Mouse (Mus musculus) heart, postnatal 25 days (tissue): Measurements from ENCODE around the gene Prtn3. TPM values are rescaled to one million over a fixed set of nuclear protein-coding genes. Genes with fewer than 3 reads are reported as not detected.

ENCODE experiments used
- DNase-seq: peaks from one replicate; pipeline ENCODE4 v3.0.0; 2022; ENCODE audit warnings: low spot score
- intact Hi-C: fragments of 180-260 bp; cut with DNase I; formaldehyde crosslinking; loops from one replicate; pipeline ENCODE4 v1.15.1; 2025
- total RNA-seq, 2 experiments: library from RNA; stranded (reverse); gene quantifications; 2 replicates each; pipeline ENCODE4 v1.2.3; 2021

The Prtn3 gene
- total RNA-seq, 2 experiments from 2014 or later = 0.44 TPM; not detected in 1

DNA sequence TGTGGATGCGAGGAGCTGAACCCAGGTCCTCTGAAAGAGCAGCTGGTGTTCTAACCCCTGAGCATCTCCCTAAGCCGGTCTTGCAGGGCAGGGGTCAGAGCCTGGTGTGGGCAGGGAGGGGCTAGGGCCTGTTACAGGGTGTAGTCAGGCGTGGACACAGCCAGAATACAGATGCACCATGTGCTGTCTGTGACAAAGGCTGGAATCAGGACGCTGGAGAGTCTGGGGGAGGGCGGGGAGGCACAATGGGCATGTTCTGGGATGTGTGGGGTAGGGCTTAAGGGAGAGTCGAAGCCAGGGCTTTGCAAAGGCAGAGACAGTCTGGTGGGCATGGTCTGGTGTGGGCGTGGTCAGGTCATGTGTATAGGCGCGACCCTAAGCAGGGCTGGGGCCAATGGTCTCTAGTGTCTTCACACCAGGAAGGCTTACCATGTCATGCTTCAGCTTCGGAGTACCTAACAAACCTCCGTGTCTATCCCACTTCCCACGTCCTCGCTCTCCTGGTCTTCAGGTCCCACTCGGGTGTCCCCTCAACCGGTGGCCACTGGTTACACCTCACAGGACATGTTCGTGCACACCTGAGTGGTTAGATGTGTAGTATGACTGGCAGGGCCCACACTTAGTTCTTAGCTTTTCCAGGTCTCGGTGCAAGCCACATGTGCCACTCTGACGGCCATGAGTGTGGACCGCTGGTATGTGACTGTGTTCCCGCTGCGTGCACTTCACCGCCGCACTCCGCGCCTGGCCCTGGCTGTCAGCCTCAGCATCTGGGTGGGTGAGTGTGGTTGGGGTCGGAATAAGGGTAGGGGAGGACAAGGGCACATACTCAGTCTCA, 46.0 kb downstream of the Prtn3 start:
- DNase-seq = no peak

DNA sequence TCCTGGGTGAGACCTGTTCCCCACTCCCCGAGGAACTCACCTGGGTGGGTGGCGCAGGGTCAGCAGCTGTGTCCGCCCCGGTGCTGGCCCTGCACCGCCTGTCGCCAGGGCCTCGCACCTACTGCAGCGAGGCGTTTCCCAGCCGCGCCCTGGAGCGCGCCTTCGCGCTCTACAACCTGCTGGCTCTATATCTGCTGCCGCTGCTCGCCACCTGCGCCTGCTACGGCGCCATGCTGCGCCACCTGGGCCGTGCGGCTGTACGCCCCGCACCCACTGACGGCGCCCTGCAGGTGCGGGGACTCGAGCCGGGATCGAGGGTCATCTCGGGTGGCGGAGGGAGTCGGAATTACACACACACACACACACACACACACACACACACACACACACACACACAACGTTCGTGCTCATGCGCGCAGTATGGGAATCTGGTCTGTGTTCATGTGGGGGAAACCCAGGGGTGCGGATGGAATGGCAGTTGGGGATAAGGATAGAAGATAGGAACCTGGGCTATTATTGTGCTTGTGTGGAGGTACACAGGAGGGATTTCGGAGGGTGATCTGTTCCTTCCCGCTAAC, 46.8 kb downstream of the Prtn3 start, which contains the start of gene R3hdm4:
Gene R3hdm4, minus strand, starts transcription at position 251 of the 578 bp plus-strand sequence.
- intact Hi-C loops = no loop called here
- DNase-seq = no peak

More for the DNA sequence above, 46.0 kb downstream of the Prtn3 start:
- intact Hi-C loops = no loop called here

DNA sequence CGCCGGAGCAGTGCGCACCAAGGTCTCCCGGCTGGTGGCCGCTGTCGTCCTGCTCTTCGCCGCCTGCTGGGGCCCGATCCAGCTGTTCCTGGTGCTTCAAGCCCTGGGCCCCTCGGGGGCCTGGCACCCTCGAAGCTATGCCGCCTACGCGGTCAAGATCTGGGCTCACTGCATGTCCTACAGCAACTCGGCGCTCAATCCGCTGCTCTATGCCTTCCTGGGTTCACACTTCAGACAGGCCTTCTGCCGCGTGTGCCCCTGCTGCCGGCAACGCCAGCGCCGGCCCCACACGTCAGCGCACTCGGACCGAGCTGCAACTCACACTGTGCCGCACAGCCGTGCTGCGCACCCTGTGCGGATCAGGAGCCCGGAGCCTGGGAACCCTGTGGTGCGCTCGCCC, 47.3 kb downstream of the Prtn3 start:
- no peak for DNase-seq
- intact Hi-C loops = no loop called here

DNA sequence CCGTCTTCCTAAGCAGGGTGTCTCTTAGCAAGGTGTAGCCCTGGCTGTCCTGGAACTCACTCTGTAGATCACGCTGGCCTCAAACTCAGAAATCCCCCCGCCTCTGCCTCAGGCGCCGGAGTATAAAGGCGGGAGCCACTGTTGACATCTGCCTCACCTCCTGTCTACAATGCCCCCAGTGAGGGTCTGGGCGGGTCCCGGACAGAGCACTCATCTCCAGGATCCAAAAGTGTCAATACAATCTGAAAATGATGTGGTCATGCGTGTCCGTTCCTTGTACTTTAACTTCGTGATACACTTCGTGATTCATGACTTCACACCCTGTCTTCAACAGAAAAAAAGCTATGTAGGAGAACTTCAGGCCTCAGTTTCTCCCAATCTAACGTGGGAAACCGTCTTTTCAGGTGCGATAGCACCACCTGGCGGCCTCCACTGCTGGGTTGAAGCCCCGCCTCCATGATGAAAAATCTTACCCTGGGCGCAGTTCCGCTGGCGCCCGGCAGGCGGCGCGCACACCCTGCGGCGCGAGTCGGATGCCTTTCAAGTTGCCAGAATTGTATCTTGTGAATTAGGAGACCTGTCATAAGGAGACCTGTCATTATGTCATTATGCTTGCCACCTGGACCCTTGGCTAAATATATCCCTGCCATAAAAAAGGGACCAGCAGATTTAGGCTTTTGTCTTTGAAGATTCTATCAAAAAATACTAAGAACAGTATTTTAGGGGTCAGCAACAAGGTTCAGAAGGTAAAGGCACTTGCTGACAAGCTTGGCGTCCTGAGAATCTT, 50.9 kb downstream of the Prtn3 start:
- DNase-seq = peak; percentile 77
- intact Hi-C loops = loop anchor here (1.0 to 2.0 kb wide), 4 partner anchors 33 to 90 kb away; no protein-coding TSS in a partner anchor

DNA sequence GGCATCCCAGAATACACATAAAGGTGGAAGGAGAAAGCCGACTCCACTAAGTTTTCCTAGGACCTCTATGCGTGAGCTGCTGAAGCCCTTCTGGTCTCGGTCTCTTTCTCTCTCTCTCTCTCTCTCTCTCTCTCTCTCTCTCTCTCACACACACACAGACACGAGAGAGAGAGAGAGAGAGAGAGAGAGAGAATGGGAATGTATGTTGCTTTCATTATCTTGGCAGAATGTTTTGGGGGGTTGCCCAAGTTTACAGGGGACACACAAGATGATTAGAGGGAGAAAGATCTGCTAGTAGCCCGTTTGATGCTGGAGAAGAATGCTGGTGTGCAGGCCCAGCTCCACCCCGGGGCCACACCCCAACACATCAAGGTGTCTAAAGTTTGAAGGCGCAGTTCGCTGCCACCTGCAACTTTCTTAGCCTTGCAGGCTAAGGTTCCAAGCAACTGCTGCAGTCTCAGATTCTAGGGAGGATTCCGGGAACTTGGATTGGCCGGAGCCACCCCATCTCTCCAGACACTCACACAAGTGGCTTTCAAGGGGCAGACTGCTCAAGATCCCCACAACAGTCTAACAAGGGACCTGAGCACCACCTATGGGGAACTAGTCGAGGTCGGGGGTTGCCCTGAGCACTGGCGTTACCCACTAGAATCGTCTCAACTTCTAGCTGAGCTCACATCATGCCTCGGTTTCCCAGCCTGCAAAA, 51.7 kb downstream of the Prtn3 start:
- intact Hi-C loops = loop anchor here (1.0 to 2.0 kb wide), 5 partner anchors 32 to 191 kb away; no protein-coding TSS in a partner anchor
- DNase-seq = no peak

DNA sequence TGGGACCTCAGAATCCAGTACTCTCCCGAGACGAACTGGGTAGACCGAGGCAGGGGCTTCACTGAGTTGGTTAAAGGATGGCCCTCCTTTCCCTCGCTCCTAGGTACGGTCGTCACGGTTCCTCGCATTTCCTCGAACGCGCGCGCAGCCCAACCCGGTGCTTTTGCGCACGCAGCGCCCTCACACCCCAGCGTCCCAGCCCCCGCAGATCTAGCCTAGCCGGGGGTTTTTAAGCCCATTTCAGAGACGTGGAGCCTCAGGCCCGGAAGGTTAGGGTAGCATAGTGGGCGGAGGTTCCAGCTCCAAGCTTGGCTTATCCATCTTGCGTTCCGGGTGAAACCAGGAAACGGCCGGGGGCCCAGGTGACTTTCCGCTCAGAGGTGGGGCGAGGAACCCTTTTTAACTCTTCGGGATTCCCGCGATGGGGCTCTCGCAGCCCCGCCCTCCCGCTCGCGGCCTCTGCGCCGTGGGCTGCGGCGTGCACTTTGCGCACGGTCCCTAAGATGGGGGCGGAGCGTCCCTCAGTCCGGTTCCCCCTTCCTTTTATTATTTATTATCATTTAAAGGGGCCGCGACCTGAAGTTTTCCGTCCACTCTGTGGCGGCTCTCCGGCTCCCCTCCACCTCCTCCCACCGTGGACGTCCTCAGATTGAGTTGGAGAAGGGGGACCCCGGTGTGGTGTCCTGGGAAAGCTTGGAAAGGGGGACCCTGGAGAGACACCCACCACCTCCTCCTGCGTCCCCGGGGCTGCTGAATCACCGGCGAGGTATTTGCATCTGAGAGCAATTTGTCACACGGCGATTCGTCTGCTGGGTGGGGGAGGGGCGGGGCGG, 52.4 kb downstream of the Prtn3 start, which contains the start of gene Arid3a:
Gene Arid3a, plus strand, starts transcription at position 553 of the 833 bp plus-strand sequence.
- peak; percentile 80 for DNase-seq
- intact Hi-C loops = loop anchor here (2.0 kb wide), 1 partner anchor 190 kb away; no protein-coding TSS in a partner anchor

DNA sequence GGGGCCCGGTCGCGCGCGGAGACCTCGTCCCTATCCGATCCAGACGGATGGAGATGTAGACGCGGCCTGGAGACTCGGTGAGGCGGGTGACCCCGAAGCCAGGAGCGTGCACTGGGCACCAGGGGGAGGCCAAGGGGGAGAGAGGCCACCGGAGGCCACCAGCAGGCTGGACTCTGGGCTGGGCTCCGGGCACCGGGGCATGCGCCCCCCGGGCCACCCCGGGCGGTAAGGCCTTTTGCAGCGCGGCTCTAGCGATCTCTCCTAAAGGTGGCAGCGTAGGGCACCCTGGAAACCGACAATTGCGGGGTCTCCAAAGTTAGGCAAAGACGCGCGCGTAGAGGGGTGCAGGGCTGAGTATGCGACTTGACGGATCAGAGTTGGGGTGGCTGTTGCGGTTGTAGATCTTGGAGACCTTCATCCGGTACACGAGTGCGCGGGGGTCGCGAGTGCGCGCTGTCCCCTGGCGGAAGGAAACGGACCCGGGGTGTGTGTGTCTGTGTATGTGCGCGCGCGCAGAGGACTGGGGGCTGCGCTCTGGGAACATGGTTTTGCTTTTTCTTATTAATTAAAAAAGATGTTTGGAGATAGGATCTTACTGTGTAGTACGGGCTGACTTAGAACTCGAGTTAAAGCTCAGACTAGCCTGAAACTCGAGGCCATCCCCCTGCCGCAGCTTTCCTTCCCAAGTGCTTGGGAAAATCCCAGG, 53.2 kb downstream of the Prtn3 start:
- intact Hi-C loops = loop anchor here (2.0 kb wide), 1 partner anchor 189 kb away; no protein-coding TSS in a partner anchor
- DNase-seq = no peak

DNA sequence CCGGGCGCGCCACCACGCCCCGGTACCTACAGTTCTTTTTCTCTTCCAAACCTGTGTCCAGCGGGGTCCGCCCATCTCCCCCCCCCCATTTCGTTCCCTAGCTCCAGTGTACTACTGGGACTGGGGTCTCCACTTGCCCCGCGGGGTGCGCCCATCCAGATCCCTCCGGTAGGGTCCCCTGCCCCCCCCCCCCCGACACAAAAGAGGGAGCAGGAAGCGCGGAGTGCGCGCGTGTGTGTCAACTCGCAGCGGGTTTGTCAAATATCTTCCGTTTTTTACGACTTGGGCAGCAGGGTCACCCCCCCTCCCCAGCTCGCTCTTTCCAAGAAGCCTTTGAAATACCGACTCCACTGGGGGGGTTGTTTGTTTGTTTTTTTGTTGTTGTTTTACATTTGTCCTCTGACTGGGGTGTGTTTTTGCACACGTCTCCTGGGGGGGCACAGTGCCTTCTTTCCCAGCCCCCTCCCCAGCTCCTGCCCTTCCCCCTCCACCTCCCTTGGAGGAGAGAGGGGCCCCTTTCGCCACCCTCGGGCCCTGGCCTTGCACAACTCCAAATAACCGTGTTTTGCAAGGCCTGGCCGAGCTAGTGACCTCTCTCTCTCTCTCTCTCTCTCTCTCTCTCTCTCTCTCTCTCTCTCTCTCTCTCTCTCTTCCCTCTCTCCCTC, 53.9 kb downstream of the Prtn3 start:
- intact Hi-C loops = no loop called here
- DNase-seq = no peak

DNA sequence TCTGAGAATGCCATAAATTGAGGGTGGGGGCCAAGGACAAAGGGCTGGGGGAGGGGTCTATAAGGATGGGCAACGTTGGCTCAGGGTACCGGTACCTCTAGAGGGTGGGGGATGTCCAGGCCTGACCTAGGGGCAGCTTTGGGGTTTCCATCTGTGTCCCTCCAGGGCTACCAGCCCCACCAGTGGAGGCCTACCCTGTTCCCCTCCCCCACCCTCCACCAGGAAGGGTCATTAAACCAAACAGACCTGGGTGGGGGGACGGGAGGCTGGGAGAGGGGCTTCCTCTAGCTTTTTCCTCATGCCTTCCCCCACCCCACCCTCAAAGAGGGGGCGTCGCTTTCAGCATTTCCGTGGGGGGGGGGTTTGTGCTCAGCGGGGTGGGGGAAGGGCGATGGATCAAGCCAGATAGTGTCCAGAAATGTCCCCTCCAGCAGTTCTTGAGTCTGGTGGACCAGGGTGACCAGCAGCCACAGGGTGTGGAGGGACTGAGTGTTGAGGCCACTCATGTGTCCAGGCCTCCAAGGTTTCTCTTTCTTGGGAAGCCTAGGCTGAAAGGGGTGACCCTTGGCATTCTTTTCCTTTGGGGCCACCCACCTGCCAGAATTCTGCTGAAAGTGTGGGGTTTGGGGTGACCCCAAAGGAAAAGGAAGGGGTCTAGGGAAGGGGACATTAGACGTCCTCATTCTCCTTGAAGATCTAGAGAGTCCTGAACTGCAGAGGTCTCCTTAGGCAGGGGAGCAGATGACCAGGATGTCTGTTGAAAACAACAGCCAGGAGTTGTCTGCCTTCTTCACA, 54.8 kb downstream of the Prtn3 start:
- intact Hi-C loops = no loop called here
- no peak for DNase-seq

DNA sequence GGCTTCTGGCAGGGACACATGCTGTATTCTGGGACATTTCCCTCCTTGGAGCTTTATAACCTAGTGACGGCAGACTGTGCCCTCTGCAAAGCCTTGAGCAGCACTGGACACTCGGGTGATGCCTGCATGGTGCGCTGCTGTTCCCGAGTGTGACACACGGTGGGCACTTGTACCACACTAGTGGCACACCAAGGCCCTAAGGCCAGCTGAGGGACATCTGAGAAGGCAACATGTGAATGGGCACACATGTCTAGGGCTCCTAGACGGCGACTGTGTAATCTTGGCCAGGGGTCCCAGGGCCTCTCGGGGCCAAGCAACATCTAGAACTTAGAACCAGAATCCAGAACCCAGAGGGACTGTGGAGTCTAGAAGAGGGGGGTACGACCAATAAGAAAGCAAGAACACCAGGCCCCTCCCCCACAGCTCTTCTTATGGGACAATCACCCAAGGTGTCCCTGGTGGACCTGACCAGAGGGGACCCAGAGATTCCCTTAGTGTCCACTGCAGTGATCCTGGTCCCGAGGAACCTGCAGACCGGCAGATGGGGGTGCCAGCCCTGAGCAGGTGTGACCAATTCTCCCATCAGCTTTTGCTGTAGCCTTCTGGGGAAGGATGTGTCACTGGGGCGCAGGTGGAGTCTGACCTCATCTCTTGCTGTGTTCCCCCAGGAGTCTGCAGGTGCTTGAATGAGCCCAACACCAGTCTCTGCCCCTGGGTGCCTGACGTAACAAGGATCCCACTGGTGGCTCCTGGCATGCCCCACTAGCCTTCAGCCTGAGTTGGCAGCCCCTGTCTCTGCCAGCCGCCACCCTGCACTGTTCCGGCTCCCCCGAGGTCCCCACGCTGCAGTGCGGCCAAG, 55.9 kb downstream of the Prtn3 start:
- intact Hi-C loops = no loop called here
- no peak for DNase-seq

DNA sequence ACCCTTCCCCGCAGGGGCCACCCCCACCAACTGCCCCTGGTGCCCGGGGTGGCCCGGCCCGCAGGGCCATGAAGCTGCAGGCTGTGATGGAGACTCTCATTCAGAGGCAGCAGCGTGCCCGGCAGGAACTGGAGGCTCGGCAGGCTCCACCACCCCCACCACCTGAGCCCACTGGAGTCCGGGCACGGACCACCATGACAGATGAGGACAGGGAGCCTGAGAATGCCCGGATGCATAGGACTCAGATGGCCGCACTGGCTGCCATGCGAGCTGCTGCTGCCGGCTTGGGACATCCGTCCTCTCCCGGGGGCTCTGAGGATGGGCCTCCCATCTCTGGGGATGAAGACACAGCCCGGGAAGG, 56.5 kb downstream of the Prtn3 start:
- no peak for DNase-seq
- intact Hi-C loops = no loop called here

DNA sequence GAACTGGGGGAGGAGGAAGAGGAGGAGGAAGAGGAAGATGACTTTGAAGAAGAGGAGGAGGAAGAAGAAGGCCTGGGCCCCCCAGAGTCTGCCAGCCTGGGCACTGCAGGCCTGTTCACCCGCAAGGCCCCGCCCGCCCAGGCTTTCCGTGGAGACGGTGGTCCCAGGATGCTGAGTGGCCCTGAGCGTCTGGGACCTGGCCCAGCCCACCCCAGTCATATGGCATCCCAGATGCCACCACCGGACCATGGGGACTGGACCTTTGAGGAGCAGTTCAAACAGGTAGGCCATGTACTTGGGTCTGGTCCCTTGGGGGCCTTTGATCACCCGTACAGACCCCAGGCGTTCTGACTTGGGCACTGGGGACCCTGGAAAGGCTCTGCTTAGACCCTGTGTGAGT, 57.5 kb downstream of the Prtn3 start:
- intact Hi-C loops = no loop called here
- no peak for DNase-seq

DNA sequence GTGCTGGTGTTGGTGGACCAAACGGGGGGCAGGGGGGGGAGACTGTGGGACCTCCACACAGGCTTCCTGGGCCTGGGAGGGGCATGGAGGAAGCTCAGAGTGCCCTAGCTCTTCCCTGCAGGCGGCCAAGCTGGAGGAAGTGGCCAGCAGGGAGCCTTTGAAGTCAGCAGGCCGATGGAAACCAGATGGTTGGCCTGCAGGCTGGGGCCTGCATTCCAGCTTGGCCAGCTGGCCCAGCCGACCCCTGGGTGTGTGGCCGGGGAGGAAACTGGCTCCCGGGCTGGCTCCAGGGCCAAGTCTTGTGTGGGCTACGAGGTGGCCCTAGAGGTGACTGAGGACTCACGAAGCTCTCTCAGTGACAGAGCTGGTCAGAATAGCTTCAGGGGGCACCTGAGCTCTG, 58.5 kb downstream of the Prtn3 start:
- intact Hi-C loops = no loop called here
- peak; percentile 73 for DNase-seq
